Mouse (Mus musculus): ENCODE data around the gene Fam234a.
"Not testable (repeated sequence)": the region's sequence is repeated elsewhere in the genome, so short reads cannot be mapped to it uniquely, and the experiment has no call there.

Gene Fam234a

DNA sequence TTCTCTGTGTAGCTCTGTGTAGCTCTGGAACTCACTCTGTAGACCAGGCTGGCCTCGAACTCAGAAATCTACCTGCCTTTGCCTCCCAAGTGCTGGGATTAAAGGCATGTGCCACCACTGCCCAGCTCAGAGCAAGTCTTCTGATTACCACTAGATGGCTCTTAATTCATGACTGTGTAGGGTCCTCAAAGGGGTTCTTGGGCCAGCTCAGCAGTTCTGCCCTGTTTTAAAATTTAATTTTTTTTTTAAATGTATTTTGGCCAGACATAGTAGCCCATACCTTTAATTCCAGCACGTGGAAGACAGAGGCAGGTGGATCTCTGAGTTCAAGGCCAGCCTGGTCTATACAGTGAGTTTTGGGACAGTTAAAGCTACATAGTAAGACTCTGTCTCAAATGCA is 68.8 kb downstream of the Fam234a start:
- in situ Hi-C loops (cut with MboI, MseI), result not testable (repeated sequence)

- in situ Hi-C loops (cut with MboI, MseI), result no loop called here
Measured at GRCm38 (mm10) chr17:26168039-26168438, 76.0 kb downstream of the Fam234a start.

- in situ Hi-C loops (cut with MboI, MseI), result no loop called here
Measured at GRCm38 (mm10) chr17:26162736-26163135, 81.3 kb downstream of the Fam234a start.
